In genomic region chr16:28880756-28881155, GRCm38 (mm10) we compare ENCODE assay signal across 8 mouse cellular contexts. TPM values are rescaled to one million over a fixed set of nuclear protein-coding genes. Genes with fewer than 3 reads are reported as not detected.
DNase-seq lines count a peak whose midpoint lies in the region; ATAC-seq and TF ChIP-seq lines count a peak whose summit lies in the region.

No protein-coding gene starts in this region.

- intact Hi-C loops in heart, adult 2 months (cut with DNase I) = loop anchor here (5.0 kb wide), 1 partner anchor 47 kb away; the partner anchor contains the start of gene Mb21d2

- ATAC-seq in intestine, embryonic 15.5 days = peak; percentile 17; the same call in 1 of the 2 replicates
- ATAC-seq in monocyte, adult 5-6 weeks (replicated peaks; ENCODE audit: insufficient number of reproducible peaks, low FRiP score, low TSS enrichment, poor library complexity, severe bottlenecking) = no peak
- ATAC-seq in cerebellum, adult (ENCODE audit: insufficient number of reproducible peaks, low FRiP score, low TSS enrichment) = no peak

- peak; percentile 68 for DNase-seq in Muller cell, postnatal 12 days (ENCODE audit: inconsistent ontology term)
- DNase-seq in adrenal gland, postnatal 25 days = peak; percentile 78
- peak; percentile 84 for DNase-seq in mesoderm, embryonic 11.5 days (ENCODE audit: low read depth, low spot score)
- DNase-seq in c-Kit-positive CD71-positive TER-119-positive erythroid progenitor cells, embryonic 14.5 days (ENCODE audit: low spot score) = no peak
- DNase-seq in heart, adult 2 months = no peak

- no peaks in the 10 kb centered on the region for H3K36me3 ChIP-seq in intestine, embryonic 15.5 days
- H3K36me3 ChIP-seq in heart, adult 2 months (ENCODE audit: control insufficient read depth, insufficient read depth, low read length) = no peaks in the 10 kb centered on the region

- no peak for TF ChIP-seq CTCF in heart, adult 2 months (IDR thresholded peaks at IDR 0.05)

- WGBS in intestine, embryonic 15.5 days = 14% methylated on average over 8 of the region's 8 CpGs
- WGBS in heart, adult 2 months = 60% methylated on average over 8 of the region's 8 CpGs

- no peaks in the 10 kb centered on the region for H3K9me3 ChIP-seq in intestine, embryonic 15.5 days

- H3K4me2 ChIP-seq in intestine, embryonic 15.5 days (replicated peaks) = peak overlapping the region; percentile 22; the same call in 1 of the 2 replicates

- peaks cover 31% of the 10 kb centered on the region for H3K4me1 ChIP-seq in intestine, embryonic 15.5 days (replicated peaks)
- peaks cover 5% of the 10 kb centered on the region for H3K4me1 ChIP-seq in heart, adult 2 months (ENCODE audit: control insufficient read depth, insufficient read depth, low read length)

- H3K4me3 ChIP-seq in intestine, embryonic 15.5 days (replicated peaks) = no peak overlapping the region
- no peak overlapping the region for H3K4me3 ChIP-seq in heart, adult 2 months

- H3K27me3 ChIP-seq in intestine, embryonic 15.5 days (replicated peaks) = no peaks in the 10 kb centered on the region
- H3K27me3 ChIP-seq in heart, adult 2 months (ENCODE audit: control insufficient read depth, insufficient read depth, low read length) = no peaks in the 10 kb centered on the region

- no peak for TF ChIP-seq POLR2A in heart, adult 2 months (IDR thresholded peaks at IDR 0.05; ENCODE audit: insufficient read depth, low read depth, low read length)

- H3K79me2 ChIP-seq in heart, adult 2 months (replicated peaks; ENCODE audit: control insufficient read depth, insufficient read depth, low read length) = no peaks in the 10 kb centered on the region

- H3K27ac ChIP-seq in intestine, embryonic 15.5 days = peak overlapping the region; percentile 66
- H3K27ac ChIP-seq in heart, adult 2 months = no peak overlapping the region

- H3K9ac ChIP-seq in intestine, embryonic 15.5 days = no peak overlapping the region
- no peak overlapping the region for H3K9ac ChIP-seq in heart, adult 2 months (ENCODE audit: low read depth, low read length)

- TF ChIP-seq EP300 in heart, adult 2 months (IDR thresholded peaks at IDR 0.05; ENCODE audit: insufficient read depth, low read depth, low read length) = no peak

RNA-seq across cellular contexts. Expression of gene Mb21d2, which starts 48.7 kb away (rescaled TPM):
- total RNA-seq in adrenal gland, postnatal 25 days (2021) = 12.7 and 15.1 TPM in 2 replicates
- polyA plus RNA-seq in intestine, embryonic 15.5 days (2015; fragmentation: Nextera tagmentation; extraction: Ambion mirVana) = 9.0 and 9.1 TPM in 2 replicates
- not detected in 3 replicates for total RNA-seq in monocyte, adult 5-6 weeks (2017)
- total RNA-seq in heart, adult 2 months (2021) = 1 to 10 TPM; 7.7 to 8.3 TPM
- polyA plus RNA-seq in heart, adult 2 months (2012; rRNA removed) = 8.2 and 9.2 TPM in 2 replicates

Comparison
In these comparisons a context has a peak if more than half of its experiments do, and no peak if none do; other contexts are left out.
1. DNase-seq: peak in Muller cell, postnatal 12 days (single experiment), adrenal gland, postnatal 25 days (single experiment) and mesoderm, embryonic 11.5 days (single experiment); none in c-Kit-positive CD71-positive TER-119-positive erythroid progenitor cells, embryonic 14.5 days (single experiment) and heart, adult 2 months (0 of 2).